Mouse (Mus musculus) midbrain, embryonic 15.5 days (tissue): Measurements from ENCODE around the gene Pear1. TPM values are rescaled to one million over a fixed set of nuclear protein-coding genes. Genes with fewer than 3 reads are reported as not detected.

Experiments used
- polyA plus RNA-seq: library from polyadenylated mRNA; unstranded; fragments of >200 nt; fragmentation: Nextera tagmentation; extraction: Ambion mirVana; gene quantifications from 2 replicates; pipeline ENCODE4 v1.2.1, GENCODE M21; 2015

The Pear1 gene
- polyA plus RNA-seq, 1 experiment from 2014 or later: 8.6 TPM

Other genes with a start within 250 kb of the Pear1 start
- 27.9 and 28.7 TPM in 2 replicates for gene Arhgef11, start 206.7 kb downstream of the Pear1 start, polyA plus RNA-seq
- 0.84 and 0.89 TPM in 2 replicates for gene Lrrc71, start 75.7 kb downstream of the Pear1 start, polyA plus RNA-seq
- gene Ntrk1, start 29.1 kb downstream of the Pear1 start, polyA plus RNA-seq: 1.0 and 1.6 TPM in 2 replicates
- 0.66 and 0.69 TPM in 2 replicates for gene Insrr, start 27.4 kb downstream of the Pear1 start, polyA plus RNA-seq
- gene Sh2d2a, start 22.4 kb upstream of the Pear1 start, polyA plus RNA-seq: not detected in 2 replicates
- 15.8 and 17.2 TPM in 2 replicates for gene Prcc, start 61.3 kb upstream of the Pear1 start, polyA plus RNA-seq
- 173 and 190 TPM in 2 replicates for gene Hdgf, start 82.0 kb upstream of the Pear1 start, polyA plus RNA-seq
- 51.5 and 55.4 TPM in 2 replicates for gene Mrpl24, start 95.2 kb upstream of the Pear1 start, polyA plus RNA-seq
- gene Isg20l2, start 106.0 kb upstream of the Pear1 start, polyA plus RNA-seq: 30.5 and 34.9 TPM in 2 replicates
- gene Rrnad1, start 106.4 kb upstream of the Pear1 start, polyA plus RNA-seq: 23.0 and 23.2 TPM in 2 replicates
- gene Crabp2, start 124.4 kb upstream of the Pear1 start, polyA plus RNA-seq: 44.8 and 52.1 TPM in 2 replicates
- gene Nes, start 146.8 kb upstream of the Pear1 start, polyA plus RNA-seq: 33.0 and 40.7 TPM in 2 replicates
- 53.4 and 62.8 TPM in 2 replicates for gene Bcan, start 175.9 kb upstream of the Pear1 start, polyA plus RNA-seq
- gene Hapln2, start 203.3 kb upstream of the Pear1 start, polyA plus RNA-seq: 0.71 and 0.82 TPM in 2 replicates
- gene Gpatch4, start 218.8 kb upstream of the Pear1 start, polyA plus RNA-seq: 32.0 and 35.3 TPM in 2 replicates
- 158 and 159 TPM in 2 replicates for gene Naxe, start 234.2 kb upstream of the Pear1 start, polyA plus RNA-seq